In genomic region chr11:55897506-55897905, GRCm38 (mm10) we compare ENCODE assay signal across 10 mouse cellular contexts.
A peak's percentile ranks its signal among the peaks of the same experiment; 100 is the strongest.
DNase-seq lines count a peak whose midpoint lies in the region; ATAC-seq and TF ChIP-seq lines count a peak whose summit lies in the region.
"Had no signal": no experiment of that assay in that cellular context is flagged by ENCODE, and none has a peak within 500 bp of the region (broad histone marks: within the 10 kb centered on the region; RNA-seq: fewer than 3 reads in every experiment).

No protein-coding gene starts in this region.

- no peaks in the 10 kb centered on the region for H3K4me1 ChIP-seq in liver, embryonic 14.5 days (replicated peaks; ENCODE audit: control insufficient read depth in 2 of 2, insufficient read depth in 2 of 2, low read length in 1 of 2)
- no peaks in the 10 kb centered on the region for H3K4me1 ChIP-seq in liver, postnatal 0 days (ENCODE audit: insufficient read depth)
- H3K4me1 ChIP-seq in limb, embryonic 10.5 days, result no peaks in the 10 kb centered on the region
- H3K4me1 ChIP-seq: limb, embryonic 15.5 days had no signal

- H3K9ac ChIP-seq in liver, embryonic 14.5 days (replicated peaks), result no peak overlapping the region
- no peak overlapping the region for H3K9ac ChIP-seq in liver, postnatal 0 days (replicated peaks)
- H3K9ac ChIP-seq: limb, embryonic 15.5 days had no signal

- no peak overlapping the region for H3K4me3 ChIP-seq in liver, embryonic 14.5 days (ENCODE audit: insufficient read depth in 1 of 2, low read depth in 2 of 2, low read length in 2 of 2)
- H3K4me3 ChIP-seq in liver, postnatal 0 days (ENCODE audit: low read depth, low read length), result no peak overlapping the region
- no peak overlapping the region for H3K4me3 ChIP-seq in limb, embryonic 10.5 days
- H3K4me3 ChIP-seq: limb, embryonic 15.5 days had no signal

- no peaks in the 10 kb centered on the region for H3K36me3 ChIP-seq in liver, embryonic 14.5 days (replicated peaks; ENCODE audit: control insufficient read depth, insufficient read depth, low read depth)
- no peaks in the 10 kb centered on the region for H3K36me3 ChIP-seq in liver, postnatal 0 days (replicated peaks; ENCODE audit: insufficient read depth, low read length)
- no peaks in the 10 kb centered on the region for H3K36me3 ChIP-seq in limb, embryonic 10.5 days
- H3K36me3 ChIP-seq: limb, embryonic 15.5 days had no signal

- peak in 2 of 3 experiments; percentile 1 for DNase-seq in liver, embryonic 14.5 days (ENCODE audit: low read depth in 3 of 3, low spot score in 3 of 3)
- DNase-seq in liver, postnatal 0 days, result no peak
- DNase-seq in Muller cell, postnatal 12 days (ENCODE audit: inconsistent ontology term), result peak; percentile 4
- peak; percentile 54 for DNase-seq in adrenal gland, postnatal 14 days
- DNase-seq in limb, embryonic 10.5 days (ENCODE audit: low spot score), result peak; percentile 73
- DNase-seq in layer of hippocampus, adult 9-10 months (ENCODE audit: low spot score), result no peak
- DNase-seq in cerebellum, postnatal 36 days, result no peak
- DNase-seq in spleen, postnatal 4 days (ENCODE audit: low spot score in 2 of 2), result no peak
- DNase-seq: gastrocnemius, postnatal 25 days had no signal

- no peak overlapping the region for H3K4me2 ChIP-seq in liver, embryonic 14.5 days (ENCODE audit: low read depth)
- H3K4me2 ChIP-seq in liver, postnatal 0 days (ENCODE audit: low read depth, low read length), result no peak overlapping the region
- H3K4me2 ChIP-seq: limb, embryonic 15.5 days had no signal

- no peaks in the 10 kb centered on the region for H3K9me3 ChIP-seq in liver, embryonic 14.5 days (ENCODE audit: control insufficient read depth, low read length)
- H3K9me3 ChIP-seq in liver, postnatal 0 days (ENCODE audit: low read length), result no peaks in the 10 kb centered on the region; the same call in 1 of the 2 replicates
- no peaks in the 10 kb centered on the region for H3K9me3 ChIP-seq in limb, embryonic 10.5 days (replicated peaks)
- H3K9me3 ChIP-seq: limb, embryonic 15.5 days had no signal

- TF ChIP-seq CTCF in liver, embryonic 14.5 days (IDR thresholded peaks at IDR 0.05; ENCODE audit: low read depth), result no peak
- TF ChIP-seq CTCF in liver, postnatal 0 days (IDR thresholded peaks at IDR 0.05; ENCODE audit: low read depth), result no peak

- ATAC-seq in liver, embryonic 14.5 days (ENCODE audit: insufficient read depth), result no peak
- ATAC-seq in liver, postnatal 0 days, result no peak

- TF ChIP-seq EP300 in liver, embryonic 14.5 days (IDR thresholded peaks at IDR 0.05; ENCODE audit: low read depth), result no peak
- no peak for TF ChIP-seq EP300 in liver, postnatal 0 days (IDR thresholded peaks at IDR 0.05; ENCODE audit: low read depth)

- H3K27ac ChIP-seq in liver, embryonic 14.5 days, result no peak overlapping the region
- no peak overlapping the region for H3K27ac ChIP-seq in liver, postnatal 0 days (ENCODE audit: low read depth)
- H3K27ac ChIP-seq in limb, embryonic 10.5 days, result no peak overlapping the region
- H3K27ac ChIP-seq: limb, embryonic 15.5 days had no signal

- no peaks in the 10 kb centered on the region for H3K27me3 ChIP-seq in liver, embryonic 14.5 days (ENCODE audit: control insufficient read depth, insufficient read depth, low read length)
- no peaks in the 10 kb centered on the region for H3K27me3 ChIP-seq in liver, postnatal 0 days (ENCODE audit: insufficient read depth, low read length)
- H3K27me3 ChIP-seq in limb, embryonic 10.5 days (ENCODE audit: low read depth, poor library complexity, severe bottlenecking), result no peaks in the 10 kb centered on the region
- H3K27me3 ChIP-seq: limb, embryonic 15.5 days had no signal

- 16% methylated on average over 6 of the region's 6 CpGs for WGBS in liver, embryonic 14.5 days (ENCODE audit: insufficient replicate concordance)
- WGBS in liver, postnatal 0 days (ENCODE audit: insufficient replicate concordance), result 13% methylated on average over 6 of the region's 6 CpGs
- 21% methylated on average over 6 of the region's 6 CpGs for WGBS in limb, embryonic 10.5 days

Comparison
In these comparisons a context has a peak if more than half of its experiments do, and no peak if none do; other contexts are left out.
1. DNase-seq: peak in liver, embryonic 14.5 days (2 of 3), Muller cell, postnatal 12 days (single experiment), adrenal gland, postnatal 14 days (single experiment) and limb, embryonic 10.5 days (single experiment); none in liver, postnatal 0 days (single experiment), layer of hippocampus, adult 9-10 months (single experiment), cerebellum, postnatal 36 days (0 of 2) and spleen, postnatal 4 days (0 of 2).